Mouse (Mus musculus) kidney, postnatal 0 days (tissue): Measurements from ENCODE around the gene Edc3. TPM values are rescaled to one million over a fixed set of nuclear protein-coding genes. Genes with fewer than 3 reads are reported as not detected.

Source experiments
- ATAC-seq: fragments of 200-750 bp; cut with Nextera tagmentation; replicated peaks from 2 replicates; pipeline ENCODE4 v1.8.0; 2017; ENCODE audit warnings: low read depth, moderate number of reproducible peaks, moderate TSS enrichment, moderate library complexity; ENCODE audit not compliant: low FRiP score
- DNase-seq: peaks from one replicate; pipeline ENCODE4 v3.0.0-alpha.2; 2016; ENCODE audit warnings: low spot score
- H3K27ac ChIP-seq: fragments of 300-500 bp; sonication (generic); 2 replicates; pipeline ENCODE4 v1.5.1; 2014; ENCODE audit warnings: mild to moderate bottlenecking
- H3K27me3 ChIP-seq: fragments of 300-500 bp; sonication (generic); 2 replicates; pipeline ENCODE4 v1.6.1; 2014; ENCODE audit warnings: low read length, mixed read lengths; ENCODE audit not compliant: insufficient read depth
- H3K36me3 ChIP-seq: fragments of 300-500 bp; sonication (generic); 2 replicates; pipeline ENCODE4 v1.6.1; 2014; ENCODE audit warnings: low read length, mixed read lengths; ENCODE audit not compliant: insufficient read depth
- H3K4me1 ChIP-seq: fragments of 300-500 bp; sonication (generic); replicated peaks from 2 replicates; pipeline ENCODE4 v1.6.1; 2014; ENCODE audit warnings: antibody characterized with exemption, low read length, mixed read lengths; ENCODE audit not compliant: insufficient read depth
- H3K4me2 ChIP-seq: fragments of 300-500 bp; sonication (generic); 2 replicates; pipeline ENCODE4 v1.6.1; 2014; ENCODE audit warnings: mild to moderate bottlenecking, low read length, moderate library complexity, mixed read lengths
- H3K4me3 ChIP-seq: fragments of 300-500 bp; sonication (generic); replicated peaks from 2 replicates; pipeline ENCODE4 v1.5.1; 2014; ENCODE audit warnings: low read depth, low read length
- H3K9ac ChIP-seq: fragments of 300-500 bp; sonication (generic); 2 replicates; pipeline ENCODE4 v1.6.1; 2014; ENCODE audit warnings: low read depth, low read length
- H3K9me3 ChIP-seq: fragments of 300-500 bp; sonication (generic); replicated peaks from 2 replicates; pipeline ENCODE4 v1.6.1; 2016; ENCODE audit warnings: low read length, inconsistent platforms, mixed read lengths
- CTCF ChIP-seq: IDR thresholded peaks from 2 replicates; pipeline ENCODE4 v1.5.1; 2016; ENCODE audit warnings: antibody characterized with exemption, low read depth, mild to moderate bottlenecking, moderate library complexity
- WGBS: fragments of 180-500 bp; shearing (Covaris S2); extraction: QIAGEN DNeasy Blood & Tissue Kit; methylation state at CpG from one replicate; pipeline ENCODE4 v1.1.7; 2014; 5-methylcytosine and 5-hydroxymethylcytosine counted together
- polyA plus RNA-seq: library from polyadenylated mRNA; unstranded; fragments of >200 nt; fragmentation: Nextera tagmentation; extraction: Ambion mirVana; gene quantifications from 2 replicates; pipeline ENCODE4 v1.2.1, GENCODE M21; 2015

Gene Edc3
- polyA plus RNA-seq, 1 experiment from 2014 or later: 23.1 TPM

DNA sequence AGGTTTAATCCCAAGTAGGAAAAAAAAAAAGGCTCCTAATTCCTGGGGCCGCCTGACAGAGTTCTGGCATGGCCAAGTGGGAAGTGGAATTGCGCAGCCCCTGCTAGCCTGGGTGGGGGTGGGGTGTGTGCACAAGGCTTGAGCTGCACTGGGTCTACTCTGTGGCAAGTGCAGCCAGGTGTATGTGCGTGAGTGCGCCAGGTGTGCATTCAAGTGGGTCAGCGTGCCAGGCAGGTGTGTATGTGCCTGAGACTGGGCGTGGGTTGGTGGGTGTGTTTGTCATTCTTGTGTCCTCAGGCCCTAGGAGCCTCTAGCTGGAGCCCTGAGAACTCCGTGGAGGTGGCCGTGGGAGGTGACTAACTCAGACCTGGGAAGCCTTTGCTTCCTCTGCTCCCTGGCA, 41.8 kb upstream of the Edc3 start:
- ATAC-seq (no peak; the same call in 1 of the 2 replicates), DNase-seq (no peak)
- Histone ChIP-seq H3K36me3 (no peaks in the 10 kb centered on the region), H3K9me3 (no peaks in the 10 kb centered on the region), H3K4me1 (0 out of 2 replicates have a peak, but pooled peaks cover 5% of the 10 kb centered on the region), H3K27me3 (no peaks in the 10 kb centered on the region), H3K27ac (no peak overlapping the region), H3K9ac (no peak overlapping the region), H3K4me2 (no peak overlapping the region), H3K4me3 (no peak overlapping the region)
- no peak for TF ChIP-seq CTCF
- 66% methylated on average over 8 of the region's 8 CpGs for WGBS

DNA sequence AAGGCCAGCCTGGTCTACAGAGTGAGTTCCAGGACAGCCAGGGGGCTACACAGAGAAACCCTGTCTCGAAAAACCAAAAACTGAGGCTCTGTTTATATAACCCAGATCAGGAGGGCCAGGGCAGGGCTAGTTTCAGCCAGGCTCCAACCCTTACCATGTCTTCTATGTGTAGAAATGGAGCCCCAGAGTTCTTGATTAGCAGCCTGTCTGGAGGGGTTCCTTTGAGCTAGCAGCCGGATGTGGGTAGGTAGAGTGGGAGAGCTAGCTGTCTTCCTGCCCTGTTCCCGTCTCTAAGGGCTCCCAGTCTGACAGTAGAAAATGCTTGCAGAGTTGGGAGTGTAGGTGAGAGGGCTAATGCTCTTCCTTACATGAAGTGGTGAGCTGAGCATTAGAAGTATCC, 41.2 kb upstream of the Edc3 start:
- TF ChIP-seq CTCF: no peak
- WGBS: 71% methylated on average over 3 of the region's 3 CpGs
- 0 out of 2 replicates have a peak, but pooled peaks cover 5% of the 10 kb centered on the region for H3K4me1 ChIP-seq
- no peak overlapping the region for H3K4me2 ChIP-seq
- H3K9me3 ChIP-seq: no peaks in the 10 kb centered on the region
- ATAC-seq: no peak
- H3K27me3 ChIP-seq: no peaks in the 10 kb centered on the region
- H3K4me3 ChIP-seq: no peak overlapping the region
- H3K27ac ChIP-seq: no peak overlapping the region
- no peak overlapping the region for H3K9ac ChIP-seq
- no peaks in the 10 kb centered on the region for H3K36me3 ChIP-seq
- DNase-seq: no peak

DNA sequence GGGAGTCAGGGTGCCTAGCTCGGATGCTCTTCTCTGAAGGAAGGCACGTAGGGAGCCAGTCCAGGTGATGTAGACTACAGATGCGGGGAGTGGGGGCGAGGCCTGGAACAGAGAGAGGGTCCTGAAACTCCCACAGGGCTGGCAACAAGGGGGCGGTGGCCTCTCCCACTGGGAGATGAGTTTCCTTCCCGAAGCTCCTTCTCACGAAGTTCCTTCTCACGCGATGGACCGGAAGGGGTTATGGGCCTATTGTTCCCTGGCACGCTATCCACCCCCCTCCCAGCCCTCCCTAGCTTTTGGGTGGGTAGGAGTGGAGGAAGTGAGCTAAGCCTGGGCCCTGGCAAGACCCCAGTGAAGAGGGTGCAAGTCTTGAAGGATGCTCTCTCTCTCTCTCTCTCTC, 40.5 kb upstream of the Edc3 start:
- H3K9me3 ChIP-seq: no peaks in the 10 kb centered on the region
- H3K4me1 ChIP-seq: 0 out of 2 replicates have a peak, but pooled peaks cover 5% of the 10 kb centered on the region
- ATAC-seq (no peak), DNase-seq (no peak)
- 49% methylated on average over 10 of the region's 11 CpGs for WGBS
- H3K4me2 ChIP-seq: no peak overlapping the region
- no peak overlapping the region for H3K9ac ChIP-seq
- no peak overlapping the region for H3K4me3 ChIP-seq
- H3K27me3 ChIP-seq: no peaks in the 10 kb centered on the region
- no peak overlapping the region for H3K27ac ChIP-seq
- no peak for TF ChIP-seq CTCF
- H3K36me3 ChIP-seq: no peaks in the 10 kb centered on the region

DNA sequence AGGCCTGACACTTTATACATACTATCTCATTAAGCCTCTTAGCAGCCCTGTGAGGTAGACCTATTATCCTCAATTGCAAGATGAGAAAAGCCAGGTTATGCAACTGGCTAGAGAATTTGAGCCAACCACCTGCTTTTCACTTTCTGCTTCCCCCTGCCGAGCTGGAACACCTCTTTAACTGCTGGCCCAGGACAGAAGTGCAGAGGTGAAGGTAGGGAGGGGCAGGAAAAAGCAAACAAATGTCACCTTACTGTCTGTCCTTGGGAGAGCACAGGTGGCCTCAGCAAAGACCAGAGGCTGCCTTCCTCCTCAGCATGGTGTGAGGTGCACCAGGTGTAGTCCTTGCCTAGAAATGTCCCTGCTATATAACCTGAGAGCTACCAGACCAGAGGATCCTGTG, 40.1 kb upstream of the Edc3 start:
- Histone ChIP-seq H3K9me3 (no peaks in the 10 kb centered on the region), H3K4me2 (no peak overlapping the region), H3K27ac (no peak overlapping the region), H3K9ac (no peak overlapping the region), H3K4me3 (no peak overlapping the region), H3K36me3 (no peaks in the 10 kb centered on the region), H3K27me3 (no peaks in the 10 kb centered on the region), H3K4me1 (0 out of 2 replicates have a peak, but pooled peaks cover 5% of the 10 kb centered on the region)
- WGBS: 20% methylated on average over 1 of the region's 1 CpGs
- ATAC-seq (no peak), DNase-seq (no peak)
- TF ChIP-seq CTCF: no peak

DNA sequence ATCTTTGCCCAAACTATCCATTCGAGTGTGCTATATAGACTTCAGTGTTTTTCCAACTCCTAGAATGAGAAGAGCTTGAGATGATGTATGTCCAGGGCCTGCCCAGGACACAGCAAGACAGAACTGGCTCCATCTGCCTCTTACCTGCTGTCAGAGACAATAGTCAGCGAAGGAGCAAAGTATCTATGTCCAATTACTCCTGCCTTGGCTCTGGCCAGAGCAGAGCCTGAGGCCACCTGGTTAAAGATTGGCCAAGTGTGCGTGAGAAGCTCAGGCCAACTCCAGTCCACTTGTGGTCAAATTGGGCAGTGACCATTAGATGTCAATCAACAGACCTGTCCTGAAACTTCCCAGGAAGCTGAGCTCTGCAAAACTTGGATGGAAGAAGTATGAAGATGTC, 38.8 kb upstream of the Edc3 start:
- Histone ChIP-seq H3K4me3 (no peak overlapping the region), H3K9me3 (no peaks in the 10 kb centered on the region), H3K4me2 (no peak overlapping the region), H3K36me3 (no peaks in the 10 kb centered on the region), H3K4me1 (0 out of 2 replicates have a peak, but pooled peaks cover 5% of the 10 kb centered on the region), H3K27me3 (no peaks in the 10 kb centered on the region), H3K27ac (no peak overlapping the region), H3K9ac (no peak overlapping the region)
- WGBS: 66% methylated on average over 3 of the region's 3 CpGs
- DNase-seq (no peak), ATAC-seq (peak; percentile 80)
- TF ChIP-seq CTCF: no peak

DNA sequence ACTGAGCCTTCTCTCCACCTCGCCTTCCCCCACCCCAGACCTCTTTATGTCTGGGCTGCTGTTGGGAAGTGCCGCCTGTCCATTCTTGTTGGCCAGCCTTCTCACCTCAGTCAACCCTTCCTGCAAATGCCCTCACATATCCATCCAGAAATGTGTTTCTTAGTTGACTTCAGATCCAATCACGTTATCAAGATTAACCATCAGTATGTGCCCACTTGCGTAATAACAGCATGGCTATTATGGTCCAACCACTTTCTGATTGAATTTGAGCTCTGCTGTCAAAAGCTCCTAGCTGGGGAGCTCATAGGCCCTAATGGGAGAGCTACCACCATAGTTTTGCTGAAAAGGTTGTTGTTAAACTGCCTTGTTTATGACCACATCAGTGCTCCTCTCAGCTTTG, 37.3 kb upstream of the Edc3 start:
- H3K9ac ChIP-seq: no peak overlapping the region
- no peak for DNase-seq
- TF ChIP-seq CTCF: no peak

DNA sequence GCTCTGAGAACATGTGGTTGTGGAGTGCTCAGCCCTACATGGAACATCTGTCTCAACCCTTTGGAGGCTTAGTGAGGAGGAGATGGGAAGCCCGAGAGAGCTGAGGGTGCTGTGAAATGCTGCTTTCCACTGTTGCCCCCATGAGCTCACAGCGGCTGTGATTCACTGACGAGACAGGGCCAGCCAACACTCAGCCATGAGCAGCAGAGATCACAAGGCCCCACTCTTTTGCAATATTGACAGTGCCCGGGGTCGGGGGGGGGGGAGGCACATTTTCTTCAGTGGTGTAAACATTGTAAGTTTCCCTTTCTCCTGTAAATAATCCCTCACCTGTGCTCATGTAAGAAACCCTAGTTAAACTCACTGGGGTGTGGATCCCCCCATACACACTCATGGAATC, 36.8 kb upstream of the Edc3 start:
- Histone ChIP-seq H3K36me3 (no peaks in the 10 kb centered on the region), H3K4me3 (no peak overlapping the region), H3K4me1 (0 out of 2 replicates have a peak, but pooled peaks cover 5% of the 10 kb centered on the region), H3K9me3 (no peaks in the 10 kb centered on the region), H3K9ac (no peak overlapping the region), H3K27ac (no peak overlapping the region), H3K27me3 (no peaks in the 10 kb centered on the region), H3K4me2 (no peak overlapping the region)
- 86% methylated on average over 5 of the region's 5 CpGs for WGBS
- TF ChIP-seq CTCF: no peak
- ATAC-seq: no peak
- no peak for DNase-seq

More for the DNA sequence above, 37.3 kb upstream of the Edc3 start:
- H3K27ac ChIP-seq: no peak overlapping the region
- H3K27me3 ChIP-seq: no peaks in the 10 kb centered on the region
- no peaks in the 10 kb centered on the region for H3K36me3 ChIP-seq
- WGBS: 90% methylated on average over 4 of the region's 4 CpGs
- H3K4me2 ChIP-seq: no peak overlapping the region
- no peak overlapping the region for H3K4me3 ChIP-seq
- H3K9me3 ChIP-seq: no peaks in the 10 kb centered on the region
- ATAC-seq: no peak
- H3K4me1 ChIP-seq: 0 out of 2 replicates have a peak, but pooled peaks cover 5% of the 10 kb centered on the region
